8 mouse cellular contexts compared by ENCODE assay signal in the genomic region with DNA sequence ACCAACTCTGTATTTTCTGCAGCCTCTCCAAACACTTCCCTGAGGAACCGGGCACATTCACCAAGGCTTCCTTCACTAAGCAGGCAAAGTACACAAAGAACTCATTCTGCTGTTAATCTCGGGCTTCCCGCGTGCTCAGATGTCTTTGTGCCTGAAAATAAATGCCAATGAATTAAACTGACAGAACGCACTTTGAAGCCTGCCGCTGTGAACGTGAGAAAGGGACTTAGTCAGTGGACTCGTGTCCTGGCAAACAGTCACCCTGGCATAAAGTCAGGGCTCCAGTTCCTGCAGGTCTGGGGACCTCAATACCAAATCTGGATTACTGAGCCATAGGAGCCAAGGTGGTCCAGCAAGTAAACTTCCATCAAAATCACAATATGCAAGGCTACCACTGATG. TPM values are rescaled to one million over a fixed set of nuclear protein-coding genes. Genes with fewer than 3 reads are reported as not detected.
A peak's percentile ranks its signal among the peaks of the same experiment; 100 is the strongest.
DNase-seq lines count a peak whose midpoint lies in the region; ATAC-seq and TF ChIP-seq lines count a peak whose summit lies in the region.

No protein-coding gene starts in this region.

- no peak overlapping the region for H3K4me3 ChIP-seq in kidney, embryonic 14.5 days (ENCODE audit: low read length)
- H3K4me3 ChIP-seq in heart, postnatal 0 days (ENCODE audit: low read depth, low read length): no peak overlapping the region
- H3K4me3 ChIP-seq in limb, embryonic 15.5 days: no peak overlapping the region
- no peak overlapping the region for H3K4me3 ChIP-seq in neural tube, embryonic 15.5 days (replicated peaks)

- DNase-seq in kidney, adult 11 months: peak; percentile 8
- DNase-seq in brain, embryonic 14.5 days (ENCODE audit: low read depth): peak; percentile 86
- no peak for DNase-seq in heart, postnatal 0 days (ENCODE audit: low spot score)
- DNase-seq in thymus, postnatal 36 days: no peak

- no peak overlapping the region for H3K4me2 ChIP-seq in kidney, embryonic 14.5 days (replicated peaks; ENCODE audit: low read depth, low read length)
- H3K4me2 ChIP-seq in heart, postnatal 0 days (ENCODE audit: low read depth, low read length): peak overlapping the region; percentile 92; the same call in 1 of the 2 replicates
- 0 out of 2 replicates have a peak overlapping the region, but pooled peaks have one; percentile 89 for H3K4me2 ChIP-seq in limb, embryonic 15.5 days
- peak overlapping the region; percentile 95 for H3K4me2 ChIP-seq in neural tube, embryonic 15.5 days

- H3K9me3 ChIP-seq in kidney, embryonic 14.5 days (ENCODE audit: control insufficient read depth, low read length): no peaks in the 10 kb centered on the region
- no peaks in the 10 kb centered on the region for H3K9me3 ChIP-seq in heart, postnatal 0 days (replicated peaks; ENCODE audit: control insufficient read depth, low read length)
- H3K9me3 ChIP-seq in limb, embryonic 15.5 days: no peaks in the 10 kb centered on the region
- no peaks in the 10 kb centered on the region for H3K9me3 ChIP-seq in neural tube, embryonic 15.5 days (replicated peaks)

- H3K27ac ChIP-seq in kidney, embryonic 14.5 days (ENCODE audit: low read depth, low read length): no peak overlapping the region
- no peak overlapping the region for H3K27ac ChIP-seq in heart, postnatal 0 days (ENCODE audit: low read depth)
- H3K27ac ChIP-seq in limb, embryonic 15.5 days: no peak overlapping the region
- H3K27ac ChIP-seq in neural tube, embryonic 15.5 days (replicated peaks): no peak overlapping the region

- no peaks in the 10 kb centered on the region for H3K4me1 ChIP-seq in kidney, embryonic 14.5 days (ENCODE audit: control insufficient read depth, insufficient read depth, low read length)
- no peaks in the 10 kb centered on the region for H3K4me1 ChIP-seq in heart, postnatal 0 days (ENCODE audit: control insufficient read depth, insufficient read depth)
- peaks cover 12% of the 10 kb centered on the region; the same call in 1 of the 2 replicates for H3K4me1 ChIP-seq in limb, embryonic 15.5 days
- H3K4me1 ChIP-seq in neural tube, embryonic 15.5 days: peaks cover 16% of the 10 kb centered on the region

- TF ChIP-seq CTCF in brain, embryonic 14.5 days (IDR thresholded peaks at IDR 0.05; ENCODE audit: borderline replicate concordance, extremely low read depth, insufficient read depth, insufficient read length): no peak
- no peak for TF ChIP-seq CTCF in heart, postnatal 0 days (IDR thresholded peaks at IDR 0.05; ENCODE audit: low read depth)

- no peak for TF ChIP-seq POLR2A in brain, embryonic 14.5 days (IDR thresholded peaks at IDR 0.05; ENCODE audit: borderline replicate concordance, extremely low read depth, insufficient read depth, insufficient read length, poor library complexity, severe bottlenecking)

- H3K27me3 ChIP-seq in kidney, embryonic 14.5 days (ENCODE audit: control insufficient read depth, insufficient read depth, low read length): no peaks in the 10 kb centered on the region; the same call in 1 of the 2 replicates
- 0 out of 2 replicates have a peak, but pooled peaks cover 9% of the 10 kb centered on the region for H3K27me3 ChIP-seq in heart, postnatal 0 days (ENCODE audit: control insufficient read depth, insufficient read depth, low read length)
- H3K27me3 ChIP-seq in limb, embryonic 15.5 days: peaks cover 4% of the 10 kb centered on the region; the same call in 1 of the 2 replicates
- 0 out of 2 replicates have a peak, but pooled peaks cover 8% of the 10 kb centered on the region for H3K27me3 ChIP-seq in neural tube, embryonic 15.5 days (replicated peaks)

- no peak for ATAC-seq in kidney, embryonic 14.5 days (ENCODE audit: low FRiP score, low TSS enrichment)
- ATAC-seq in heart, postnatal 0 days (ENCODE audit: insufficient read depth, low read depth): no peak
- no peak for ATAC-seq in limb, embryonic 15.5 days (ENCODE audit: insufficient number of reproducible peaks, low FRiP score, low TSS enrichment, low read depth)
- ATAC-seq in neural tube, embryonic 15.5 days (ENCODE audit: low FRiP score): no peak
- ATAC-seq in inflammation-experienced regulatory T-cells, adult 6 months: no peak

- WGBS in kidney, embryonic 14.5 days: 9% methylated on average over 8 of the region's 8 CpGs
- 28% methylated on average over 8 of the region's 8 CpGs for WGBS in heart, postnatal 0 days
- WGBS in limb, embryonic 15.5 days: 24% methylated on average over 8 of the region's 8 CpGs
- WGBS in neural tube, embryonic 15.5 days: 5% methylated on average over 8 of the region's 8 CpGs

- no peak for TF ChIP-seq EP300 in heart, postnatal 0 days (IDR thresholded peaks at IDR 0.05; ENCODE audit: low read depth)

- no peak overlapping the region for H3K9ac ChIP-seq in kidney, embryonic 14.5 days (ENCODE audit: low read depth, low read length)
- H3K9ac ChIP-seq in heart, postnatal 0 days (replicated peaks; ENCODE audit: low read depth, low read length): no peak overlapping the region
- no peak overlapping the region for H3K9ac ChIP-seq in limb, embryonic 15.5 days
- no peak overlapping the region for H3K9ac ChIP-seq in neural tube, embryonic 15.5 days (replicated peaks)

- no peaks in the 10 kb centered on the region for H3K36me3 ChIP-seq in kidney, embryonic 14.5 days (ENCODE audit: control insufficient read depth, insufficient read depth, low read length)
- H3K36me3 ChIP-seq in heart, postnatal 0 days (replicated peaks; ENCODE audit: control insufficient read depth, insufficient read depth, low read length): no peaks in the 10 kb centered on the region
- no peaks in the 10 kb centered on the region for H3K36me3 ChIP-seq in limb, embryonic 15.5 days
- no peaks in the 10 kb centered on the region for H3K36me3 ChIP-seq in neural tube, embryonic 15.5 days

RNA-seq across cellular contexts. Expression of gene Hpgd, which starts 0.9 kb away (rescaled TPM):
- 17.6 and 21.9 TPM in 2 replicates for polyA plus RNA-seq in kidney, embryonic 14.5 days (2014; fragmentation: Nextera tagmentation; extraction: Ambion mirVana)
- 3.2 and 4.7 TPM in 2 replicates for polyA plus RNA-seq in brain, embryonic 14.5 days (2012; rRNA removed)
- total RNA-seq in heart, postnatal 0 days (2014; rRNA removed; ENCODE audit: low replicate concordance): 2.9 and 6.3 TPM in 2 replicates
- 11.5 and 13.6 TPM in 2 replicates for polyA plus RNA-seq in heart, postnatal 0 days (2015; fragmentation: Nextera tagmentation; extraction: Ambion mirVana)
- 27.1 and 28.3 TPM in 2 replicates for polyA plus RNA-seq in limb, embryonic 15.5 days (2015; fragmentation: Nextera tagmentation; extraction: Ambion mirVana)
- 4.3 and 25.5 TPM in 2 replicates for polyA plus RNA-seq in neural tube, embryonic 15.5 days (2015; fragmentation: Nextera tagmentation; extraction: Ambion mirVana)
- 1 to 10 TPM in 1 of 3 experiments, not detected in 2; 1.1 TPM for polyA plus RNA-seq in inflammation-experienced regulatory T-cells, adult 6 months (2017; shearing (Covaris generic))

Comparison
In these comparisons a context has a peak if more than half of its experiments do, and no peak if none do; other contexts are left out.
1. DNase-seq: peak in kidney, adult 11 months (single experiment) and brain, embryonic 14.5 days (single experiment); none in heart, postnatal 0 days (single experiment) and thymus, postnatal 36 days (0 of 2).